Mouse (Mus musculus): ENCODE measurements at regions not wholly inside any gene's neighbourhood (a gene's known extent, or its start where the extent isn't known, plus 50 kb on each side); places are given as distances from the start of the nearest gene placed in this dataset. TPM values are rescaled to one million over a fixed set of nuclear protein-coding genes. Genes with fewer than 3 reads are reported as not detected.
"Not testable (repeated sequence)": the region's sequence is repeated elsewhere in the genome, so short reads cannot be mapped to it uniquely, and the experiment has no call there.

GRCm38 (mm10) chr9:115853210-115853842 is 55.9 kb upstream of the Gadl1 start:
- H3K9ac ChIP-seq; H3K9me3 ChIP-seq; H3K4me3 ChIP-seq; H3K27ac ChIP-seq; H3K4me2 ChIP-seq (replicated peaks); H3K27me3 ChIP-seq; ATAC-seq (ENCODE audit: low FRiP score, low read depth); H3K4me1 ChIP-seq; H3K36me3 ChIP-seq: not testable (repeated sequence)
- WGBS: 86% methylated on average over 5 of the region's 5 CpGs

- ATAC-seq (ENCODE audit: low FRiP score, low read depth): no peak
- H3K4me3 ChIP-seq: no peak overlapping the region
- no peaks in the 10 kb centered on the region for H3K27me3 ChIP-seq
- H3K4me2 ChIP-seq (replicated peaks): no peak overlapping the region
- no peaks in the 10 kb centered on the region for H3K36me3 ChIP-seq
- H3K27ac ChIP-seq: no peak overlapping the region
- no peak overlapping the region for H3K9ac ChIP-seq
- H3K4me1 ChIP-seq: no peaks in the 10 kb centered on the region
- no peaks in the 10 kb centered on the region for H3K9me3 ChIP-seq
- 81% methylated on average over 7 of the region's 7 CpGs for WGBS
Observed at GRCm38 (mm10) chr9:115857301-115857700, 52.0 kb upstream of the Gadl1 start.

- Histone ChIP-seq H3K27ac (no peak overlapping the region), H3K4me1 (no peaks in the 10 kb centered on the region), H3K4me3 (no peak overlapping the region), H3K9ac (no peak overlapping the region), H3K27me3 (no peaks in the 10 kb centered on the region), H3K4me2 (replicated peaks) (no peak overlapping the region), H3K9me3 (no peaks in the 10 kb centered on the region), H3K36me3 (no peaks in the 10 kb centered on the region)
- 79% methylated on average over 3 of the region's 3 CpGs for WGBS
- ATAC-seq (ENCODE audit: low FRiP score, low read depth): no peak
Observed at GRCm38 (mm10) chr9:115858848-115859247, 50.4 kb upstream of the Gadl1 start.

MicroRNA genes in the stretch of these regions (microRNA counts, 519-probe panel; counts per million panel counts)
- microRNA mmu-miR-467h+mmu-miR-669d+mmu-miR-669l: 2,257 counts per million, percentile 31 among the panel's probes with 10 or more counts

Small RNA genes in the stretch of these regions (microRNA-seq; reads per million reads assigned to microRNA genes)
- not detected for gene Gm22243
- gene Gm25510: not detected
- gene Gm26303: not detected
- gene Mir467h: not detected

Data from limb, embryonic 13.5 days (tissue).